Mouse (Mus musculus) ovary, adult 18-20 months (tissue): Measurements from ENCODE around the gene Gmfb.
"Not testable (repeated sequence)": the region's sequence is repeated elsewhere in the genome, so short reads cannot be mapped to it uniquely, and the experiment has no call there.

Source experiments
- DNase-seq: peaks from one replicate; pipeline ENCODE4 v3.0.0; 2022; ENCODE audit warnings: low spot score, mixed read lengths

The Gmfb gene

GRCm38 (mm10) chr14:46821873-46822716 lies at the start of gene Gmfb:
Gmfb (minus strand) TSS chr14:46822242.
- DNase-seq = peak; percentile 89

- no peak for DNase-seq
Observed at GRCm38 (mm10) chr14:46862922-46863321, 40.9 kb upstream of the Gmfb start.

GRCm38 (mm10) chr14:46853677-46854076 lies 31.6 kb upstream of the Gmfb start:
- no peak for DNase-seq

- no peak for DNase-seq
Observed at GRCm38 (mm10) chr14:46849769-46850168, 27.7 kb upstream of the Gmfb start.

GRCm38 (mm10) chr14:46848736-46849135 lies 26.7 kb upstream of the Gmfb start:
- no peak for DNase-seq

- no peak for DNase-seq
Observed at GRCm38 (mm10) chr14:46848063-46848590, 26.1 kb upstream of the Gmfb start.

- peak; percentile 10 for DNase-seq
Observed at GRCm38 (mm10) chr14:46845706-46846105, 23.7 kb upstream of the Gmfb start.

GRCm38 (mm10) chr14:46839326-46839725 lies 17.3 kb upstream of the Gmfb start:
- no peak for DNase-seq

GRCm38 (mm10) chr14:46832354-46833272 lies 10.6 kb upstream of the Gmfb start:
- no peak for DNase-seq

GRCm38 (mm10) chr14:46831837-46832333 lies 9.8 kb upstream of the Gmfb start, which contains the start of gene Cgrrf1:
Cgrrf1 (plus strand) TSS chr14:46832125.
- peak; percentile 95 for DNase-seq

GRCm38 (mm10) chr14:46831295-46831694 lies 9.3 kb upstream of the Gmfb start:
- DNase-seq = no peak

GRCm38 (mm10) chr14:46827430-46827829 lies 5.4 kb upstream of the Gmfb start:
- no peak for DNase-seq

- DNase-seq = no peak
Observed at GRCm38 (mm10) chr14:46823996-46824395, 2.0 kb upstream of the Gmfb start.

GRCm38 (mm10) chr14:46821271-46821872 lies 670 bp downstream of the Gmfb start:
- DNase-seq = no peak

- DNase-seq = not testable (repeated sequence)
Observed at GRCm38 (mm10) chr14:46819961-46820360, 2.1 kb downstream of the Gmfb start.

- DNase-seq = no peak
Observed at GRCm38 (mm10) chr14:46818743-46819142, 3.3 kb downstream of the Gmfb start.

- DNase-seq = no peak
Observed at GRCm38 (mm10) chr14:46816916-46817622, 5.0 kb downstream of the Gmfb start.

- DNase-seq = no peak
Observed at GRCm38 (mm10) chr14:46815640-46816039, 6.4 kb downstream of the Gmfb start.

GRCm38 (mm10) chr14:46807927-46808326 lies 14.1 kb downstream of the Gmfb start:
- no peak for DNase-seq

- no peak for DNase-seq
Observed at GRCm38 (mm10) chr14:46806186-46806585, 15.9 kb downstream of the Gmfb start.

- DNase-seq = no peak
Observed at GRCm38 (mm10) chr14:46803791-46804190, 18.3 kb downstream of the Gmfb start.
